In genomic region chr8:57401661-57402060, GRCm38 (mm10) we compare ENCODE assay signal across 26 mouse cellular contexts. TPM values are rescaled to one million over a fixed set of nuclear protein-coding genes. Genes with fewer than 3 reads are reported as not detected.
DNase-seq lines count a peak whose midpoint lies in the region; ATAC-seq and TF ChIP-seq lines count a peak whose summit lies in the region.
"Had no signal": no experiment of that assay in that cellular context is flagged by ENCODE, and none has a peak within 500 bp of the region (broad histone marks: within the 10 kb centered on the region; RNA-seq: fewer than 3 reads in every experiment).

No protein-coding gene starts in this region.

- intact Hi-C loops in heart, postnatal 25 days (cut with DNase I), result no loop called here

- H3K4me1 ChIP-seq in heart, embryonic 11.5 days (ENCODE audit: control insufficient read depth, insufficient read depth, low read length), result peaks cover 24% of the 10 kb centered on the region
- peaks cover 30% of the 10 kb centered on the region for H3K4me1 ChIP-seq in heart, postnatal 0 days (ENCODE audit: control insufficient read depth, insufficient read depth)
- H3K4me1 ChIP-seq in forebrain, embryonic 15.5 days, result no peaks in the 10 kb centered on the region
- H3K4me1 ChIP-seq: stomach, embryonic 15.5 days had no signal

- no peak for ATAC-seq in heart, embryonic 11.5 days (replicated peaks; ENCODE audit: insufficient number of reproducible peaks, low FRiP score, low TSS enrichment)
- ATAC-seq in heart, postnatal 0 days (ENCODE audit: insufficient read depth, low read depth), result no peak
- ATAC-seq in forebrain, embryonic 15.5 days (replicated peaks), result no peak
- ATAC-seq: forebrain, embryonic 16.5 days; intestine, postnatal 0 days; liver, postnatal 0 days; lung, postnatal 0 days had no signal

- H3K36me3 ChIP-seq in heart, embryonic 11.5 days (ENCODE audit: control insufficient read depth, insufficient read depth, low read length), result no peaks in the 10 kb centered on the region
- H3K36me3 ChIP-seq in heart, postnatal 0 days (replicated peaks; ENCODE audit: control insufficient read depth, insufficient read depth, low read length), result no peaks in the 10 kb centered on the region
- H3K36me3 ChIP-seq in C2C12 (ENCODE audit: control insufficient read depth, insufficient read depth), result no peaks in the 10 kb centered on the region
- H3K36me3 ChIP-seq in forebrain, embryonic 15.5 days, result no peaks in the 10 kb centered on the region
- H3K36me3 ChIP-seq: embryonic facial prominence, embryonic 15.5 days; neural tube, embryonic 12.5 days; stomach, embryonic 15.5 days had no signal

- no peak overlapping the region for H3ac ChIP-seq in C2C12 (ENCODE audit: control insufficient read depth, insufficient read length, low read depth)

- H3K27ac ChIP-seq in heart, embryonic 11.5 days (ENCODE audit: low read depth, low read length), result peak overlapping the region; percentile 89
- peak overlapping the region; percentile 92 for H3K27ac ChIP-seq in heart, postnatal 0 days (ENCODE audit: low read depth)
- H3K27ac ChIP-seq in forebrain, embryonic 15.5 days (replicated peaks), result no peak overlapping the region
- H3K27ac ChIP-seq: embryonic facial prominence, embryonic 15.5 days; layer of hippocampus, adult 2 months; macrophage; neural tube, embryonic 12.5 days; stomach, embryonic 15.5 days had no signal

- TF ChIP-seq CTCF in heart, postnatal 0 days (IDR thresholded peaks at IDR 0.05; ENCODE audit: low read depth), result no peak
- no peak for TF ChIP-seq CTCF in C2C12 (IDR thresholded peaks at IDR 0.05; ENCODE audit: control insufficient read depth, insufficient read depth, insufficient read length)

- H3K79me3 ChIP-seq in C2C12 (ENCODE audit: low read depth), result no peaks in the 10 kb centered on the region

- no peaks in the 10 kb centered on the region for H3K27me3 ChIP-seq in heart, embryonic 11.5 days (ENCODE audit: control insufficient read depth, insufficient read depth, low read length)
- H3K27me3 ChIP-seq in heart, postnatal 0 days (ENCODE audit: control insufficient read depth, insufficient read depth, low read length), result no peaks in the 10 kb centered on the region
- H3K27me3 ChIP-seq in C2C12 (ENCODE audit: control insufficient read depth, insufficient read depth, insufficient read length), result no peaks in the 10 kb centered on the region
- H3K27me3 ChIP-seq in forebrain, embryonic 15.5 days, result no peaks in the 10 kb centered on the region
- H3K27me3 ChIP-seq: embryonic facial prominence, embryonic 15.5 days; neural tube, embryonic 12.5 days; stomach, embryonic 15.5 days had no signal

- H3K9me3 ChIP-seq in heart, embryonic 11.5 days (replicated peaks; ENCODE audit: control insufficient read depth, low read length), result no peaks in the 10 kb centered on the region
- H3K9me3 ChIP-seq in heart, postnatal 0 days (replicated peaks; ENCODE audit: control insufficient read depth, low read length), result no peaks in the 10 kb centered on the region
- no peaks in the 10 kb centered on the region for H3K9me3 ChIP-seq in forebrain, embryonic 15.5 days
- H3K9me3 ChIP-seq: embryonic facial prominence, embryonic 15.5 days; neural tube, embryonic 12.5 days; stomach, embryonic 15.5 days had no signal

- no peak for TF ChIP-seq EP300 in heart, postnatal 0 days (IDR thresholded peaks at IDR 0.05; ENCODE audit: low read depth)

- no peak overlapping the region for H3K4me3 ChIP-seq in heart, embryonic 11.5 days (ENCODE audit: low read depth, low read length)
- H3K4me3 ChIP-seq in heart, postnatal 0 days (ENCODE audit: low read depth, low read length), result no peak overlapping the region
- H3K4me3 ChIP-seq in C2C12 (ENCODE audit: insufficient read depth, poor library complexity, severe bottlenecking), result no peak overlapping the region
- no peak overlapping the region for H3K4me3 ChIP-seq in forebrain, embryonic 15.5 days
- H3K4me3 ChIP-seq: embryonic facial prominence, embryonic 15.5 days; layer of hippocampus, adult 2 months; neural tube, embryonic 12.5 days; stomach, embryonic 15.5 days had no signal

- peak overlapping the region; percentile 31; the same call in 1 of the 2 replicates for H3K4me2 ChIP-seq in heart, embryonic 11.5 days
- no peak overlapping the region; the same call in 1 of the 2 replicates for H3K4me2 ChIP-seq in heart, postnatal 0 days (ENCODE audit: low read depth, low read length)
- H3K4me2 ChIP-seq in forebrain, embryonic 15.5 days (replicated peaks), result no peak overlapping the region
- H3K4me2 ChIP-seq: embryonic facial prominence, embryonic 15.5 days; liver, embryonic 11.5 days; midbrain, embryonic 11.5 days; neural tube, embryonic 12.5 days; stomach, embryonic 15.5 days had no signal

- no peaks in the 10 kb centered on the region for H3K79me2 ChIP-seq in C2C12 (ENCODE audit: control insufficient read depth, insufficient read depth)

- H3K9ac ChIP-seq in heart, embryonic 11.5 days (ENCODE audit: low read depth, low read length), result no peak overlapping the region
- H3K9ac ChIP-seq in heart, postnatal 0 days (replicated peaks; ENCODE audit: low read depth, low read length), result no peak overlapping the region
- H3K9ac ChIP-seq in forebrain, embryonic 15.5 days (replicated peaks), result no peak overlapping the region
- H3K9ac ChIP-seq: embryonic facial prominence, embryonic 15.5 days; liver, postnatal 0 days; neural tube, embryonic 12.5 days; stomach, embryonic 15.5 days had no signal

- DNase-seq in heart, postnatal 4 days, result no peak
- no peak for DNase-seq in heart, postnatal 0 days (ENCODE audit: low spot score)
- no peak for DNase-seq in heart, postnatal 25 days (ENCODE audit: low spot score)
- DNase-seq in mesoderm, embryonic 11.5 days (ENCODE audit: low read depth, low spot score), result peak; percentile 55
- DNase-seq: adrenal gland, postnatal 25 days; cerebellum, adult 8-10 months; cerebellum, postnatal 36 days; embryo, embryonic 11 days; gastrocnemius, postnatal 14 days; kidney, postnatal 25 days; liver, postnatal 0 days; thymus, postnatal 25 days had no signal

- WGBS in heart, embryonic 11.5 days (ENCODE audit: insufficient replicate concordance), result 33% methylated on average over 1 of the region's 1 CpGs
- WGBS in heart, postnatal 0 days, result 19% methylated on average over 1 of the region's 1 CpGs
- 67% methylated on average over 1 of the region's 1 CpGs for WGBS in forebrain, embryonic 15.5 days

TF ChIP-seq in C2C12, 6 proteins besides CTCF, POLR2A, EP300 and RAD21:
- TF ChIP-seq CEBPB (IDR thresholded peaks at IDR 0.05; ENCODE audit: low read depth) (peak; percentile 48), MYOG (IDR thresholded peaks at IDR 0.05; ENCODE audit: control insufficient read depth, extremely low read depth, insufficient read length) (no peak), MAX (IDR thresholded peaks at IDR 0.05) (no peak), FOSL1 (IDR thresholded peaks at IDR 0.05; ENCODE audit: insufficient read depth, low read length, poor library complexity, severe bottlenecking) (no peak), USF1 (IDR thresholded peaks at IDR 0.05; ENCODE audit: low read depth) (no peak), MYOD1 (IDR thresholded peaks at IDR 0.05; ENCODE audit: control insufficient read depth, insufficient read length, low read depth) (peak; percentile 96)

RNA-seq across cellular contexts. Expression of gene Scrg1, which starts 54.1 kb away (rescaled TPM):
- polyA plus RNA-seq in heart, embryonic 11.5 days (2014; fragmentation: Nextera tagmentation; extraction: Ambion mirVana), result 0.68 and 0.72 TPM in 2 replicates
- total RNA-seq in heart, postnatal 4 days (2021), result not detected
- not detected in 2 replicates for total RNA-seq in heart, postnatal 0 days (2014; rRNA removed; ENCODE audit: low replicate concordance)
- 0.40 and 0.47 TPM in 2 replicates for polyA plus RNA-seq in heart, postnatal 0 days (2015; fragmentation: Nextera tagmentation; extraction: Ambion mirVana)
- total RNA-seq in heart, postnatal 25 days (2021), result not detected
- not detected for polyA plus RNA-seq in C2C12 (2012; fragmentation: generic; extraction: Trizol)
- polyA plus RNA-seq in forebrain, embryonic 15.5 days (2015; fragmentation: Nextera tagmentation; extraction: Ambion mirVana), result 14.2 and 14.8 TPM in 2 replicates
- total RNA-seq: adrenal gland, postnatal 25 days; gastrocnemius, postnatal 14 days had no signal
- polyA plus RNA-seq: kidney, embryonic 14.5 days; liver, embryonic 11.5 days; macrophage had no signal
